Mouse (Mus musculus) neural tube, embryonic 11.5 days (tissue): ENCODE data around the gene Arglu1. TPM values are rescaled to one million over a fixed set of nuclear protein-coding genes. Genes with fewer than 3 reads are reported as not detected.
A peak's percentile ranks its signal among the peaks of the same experiment; 100 is the strongest.

Source experiments
- ATAC-seq: fragments of 200-750 bp; cut with Nextera tagmentation; 2 replicates; pipeline ENCODE4 v1.8.0; 2017; ENCODE audit warnings: moderate number of reproducible peaks, mild to moderate bottlenecking, moderate TSS enrichment, moderate library complexity; ENCODE audit not compliant: insufficient read depth, low FRiP score, low TSS enrichment
- DNase-seq: peaks from one replicate; pipeline ENCODE4 v3.0.0-alpha.2; 2015; ENCODE audit warnings: low spot score
- H3K27ac ChIP-seq: fragments of 300-500 bp; sonication (generic); 2 replicates; pipeline ENCODE4 v1.5.1; 2014; ENCODE audit warnings: low read depth, mild to moderate bottlenecking, low read length
- H3K27me3 ChIP-seq: fragments of 300-500 bp; sonication (generic); 2 replicates; pipeline ENCODE4 v1.6.1; 2014; ENCODE audit warnings: mild to moderate bottlenecking, low read length, mixed read lengths; ENCODE audit not compliant: control insufficient read depth, insufficient read depth
- H3K36me3 ChIP-seq: fragments of 300-500 bp; sonication (generic); 2 replicates; pipeline ENCODE4 v1.6.1; 2014; ENCODE audit warnings: mild to moderate bottlenecking, low read length, moderate library complexity, mixed read lengths; ENCODE audit not compliant: control insufficient read depth, insufficient read depth
- H3K4me1 ChIP-seq: fragments of 300-500 bp; sonication (generic); 2 replicates; pipeline ENCODE4 v1.6.1; 2014; ENCODE audit warnings: low read length, mixed read lengths; ENCODE audit not compliant: control insufficient read depth, insufficient read depth
- H3K4me2 ChIP-seq: fragments of 300-500 bp; sonication (generic); 2 replicates; pipeline ENCODE4 v1.6.1; 2014; ENCODE audit warnings: low read depth, mild to moderate bottlenecking, moderate library complexity
- H3K4me3 ChIP-seq: fragments of 300-500 bp; sonication (generic); 2 replicates; pipeline ENCODE4 v1.5.1; 2014; ENCODE audit warnings: low read depth, low read length
- H3K9ac ChIP-seq: fragments of 300-500 bp; sonication (generic); 2 replicates; pipeline ENCODE4 v1.6.1; 2014; ENCODE audit warnings: mild to moderate bottlenecking, low read length
- H3K9me3 ChIP-seq: fragments of 300-500 bp; sonication (generic); 2 replicates; pipeline ENCODE4 v1.6.1; 2016; ENCODE audit warnings: low read length; ENCODE audit not compliant: control insufficient read depth
- WGBS: fragments of 180-500 bp; shearing (Covaris S2); extraction: QIAGEN DNeasy Blood & Tissue Kit; methylation state at CpG from one replicate; pipeline ENCODE4 v1.1.7; 2014; 5-methylcytosine and 5-hydroxymethylcytosine counted together
- polyA plus RNA-seq: library from polyadenylated mRNA; unstranded; fragments of >200 nt; fragmentation: Nextera tagmentation; extraction: Ambion mirVana; gene quantifications from 2 replicates; pipeline ENCODE4 v1.2.1, GENCODE M21; 2014

Gene Arglu1
- polyA plus RNA-seq, 1 experiment from 2014 or later: 144 TPM

- Histone ChIP-seq H3K9me3 (no peaks in the 10 kb centered on the region), H3K4me1 (peaks cover 43% of the 10 kb centered on the region), H3K4me3 (peak overlapping the region; percentile 98), H3K27me3 (no peaks in the 10 kb centered on the region), H3K27ac (peak overlapping the region; percentile 35; the same call in 1 of the 2 replicates), H3K9ac (no peak overlapping the region), H3K36me3 (no peaks in the 10 kb centered on the region), H3K4me2 (peak overlapping the region; percentile 87)
- DNase-seq (peak; percentile 59), ATAC-seq (peak; percentile 11; the same call in 1 of the 2 replicates)
- 11% methylated on average over 24 of the region's 24 CpGs for WGBS
Measured at GRCm38 (mm10) chr8:8655346-8656340, 34.7 kb downstream of the Arglu1 start.

GRCm38 (mm10) chr8:8653906-8654489 lies 36.3 kb downstream of the Arglu1 start:
- WGBS: 22% methylated on average over 12 of the region's 12 CpGs
- Histone ChIP-seq H3K9me3 (no peaks in the 10 kb centered on the region), H3K27me3 (no peaks in the 10 kb centered on the region), H3K4me2 (peak overlapping the region; percentile 24), H3K4me3 (no peak overlapping the region), H3K27ac (no peak overlapping the region), H3K9ac (no peak overlapping the region), H3K36me3 (no peaks in the 10 kb centered on the region), H3K4me1 (peaks cover 50% of the 10 kb centered on the region)
- peak; percentile 54 for ATAC-seq
- peak; percentile 63 for DNase-seq

- Histone ChIP-seq H3K27me3 (no peaks in the 10 kb centered on the region), H3K9me3 (no peaks in the 10 kb centered on the region), H3K4me1 (peaks cover 55% of the 10 kb centered on the region), H3K4me2 (peak overlapping the region; percentile 24; the same call in 1 of the 2 replicates), H3K27ac (no peak overlapping the region), H3K36me3 (no peaks in the 10 kb centered on the region), H3K4me3 (no peak overlapping the region), H3K9ac (no peak overlapping the region)
- 40% methylated on average over 5 of the region's 5 CpGs for WGBS
- ATAC-seq: no peak
- no peak for DNase-seq
Measured at GRCm38 (mm10) chr8:8653343-8653742, 37.0 kb downstream of the Arglu1 start.

- Histone ChIP-seq H3K9ac (no peak overlapping the region), H3K9me3 (no peaks in the 10 kb centered on the region), H3K4me2 (no peak overlapping the region), H3K36me3 (no peaks in the 10 kb centered on the region), H3K4me3 (no peak overlapping the region), H3K27me3 (no peaks in the 10 kb centered on the region), H3K27ac (no peak overlapping the region), H3K4me1 (peaks cover 55% of the 10 kb centered on the region)
- no peak for DNase-seq
- ATAC-seq: no peak
- WGBS: 89% methylated on average over 4 of the region's 4 CpGs
Measured at GRCm38 (mm10) chr8:8652388-8652787, 37.9 kb downstream of the Arglu1 start.

- H3K27me3 ChIP-seq: no peaks in the 10 kb centered on the region
- H3K9me3 ChIP-seq: no peaks in the 10 kb centered on the region
- H3K4me3 ChIP-seq: no peak overlapping the region
- ATAC-seq: no peak
- no peak overlapping the region for H3K4me2 ChIP-seq
- DNase-seq: no peak
- no peak overlapping the region for H3K27ac ChIP-seq
- H3K4me1 ChIP-seq: peaks cover 43% of the 10 kb centered on the region
- H3K9ac ChIP-seq: no peak overlapping the region
- no peaks in the 10 kb centered on the region for H3K36me3 ChIP-seq
- 45% methylated on average over 8 of the region's 8 CpGs for WGBS
Measured at GRCm38 (mm10) chr8:8649944-8650343, 40.4 kb downstream of the Arglu1 start.

- ATAC-seq (no peak), DNase-seq (no peak)
- Histone ChIP-seq H3K9me3 (no peaks in the 10 kb centered on the region), H3K4me1 (peaks cover 40% of the 10 kb centered on the region), H3K27ac (no peak overlapping the region; the same call in 1 of the 2 replicates), H3K27me3 (no peaks in the 10 kb centered on the region), H3K4me3 (no peak overlapping the region), H3K4me2 (no peak overlapping the region), H3K9ac (no peak overlapping the region), H3K36me3 (no peaks in the 10 kb centered on the region)
- WGBS: 73% methylated on average over 3 of the region's 3 CpGs
Measured at GRCm38 (mm10) chr8:8649536-8649935, 40.8 kb downstream of the Arglu1 start.

- Histone ChIP-seq H3K27me3 (no peaks in the 10 kb centered on the region), H3K27ac (no peak overlapping the region), H3K4me1 (peaks cover 33% of the 10 kb centered on the region), H3K9ac (no peak overlapping the region), H3K4me3 (no peak overlapping the region), H3K9me3 (no peaks in the 10 kb centered on the region), H3K4me2 (no peak overlapping the region), H3K36me3 (no peaks in the 10 kb centered on the region)
- DNase-seq (no peak), ATAC-seq (no peak)
- 72% methylated on average over 7 of the region's 7 CpGs for WGBS
Measured at GRCm38 (mm10) chr8:8648686-8649085, 41.6 kb downstream of the Arglu1 start.

GRCm38 (mm10) chr8:8647824-8648223 lies 42.5 kb downstream of the Arglu1 start:
- Histone ChIP-seq H3K27me3 (no peaks in the 10 kb centered on the region), H3K9me3 (no peaks in the 10 kb centered on the region), H3K4me2 (no peak overlapping the region), H3K27ac (no peak overlapping the region), H3K4me1 (peaks cover 24% of the 10 kb centered on the region), H3K9ac (no peak overlapping the region), H3K36me3 (no peaks in the 10 kb centered on the region), H3K4me3 (no peak overlapping the region)
- DNase-seq (no peak), ATAC-seq (no peak)
- WGBS: 80% methylated on average over 7 of the region's 7 CpGs
